Mouse (Mus musculus) ES-E14 (cell line): Measurements from ENCODE around the gene Hmga1b. TPM values are rescaled to one million over a fixed set of nuclear protein-coding genes. Genes with fewer than 3 reads are reported as not detected.

Experiments
- DNase-seq: peaks from one replicate; pipeline ENCODE4 v3.0.0-alpha.2; 2013; ENCODE audit warnings: low read depth, low spot score
- H3K27ac ChIP-seq: 2 replicates; pipeline ENCODE4 v1.5.1; 2012; ENCODE audit warnings: low read depth, mild to moderate bottlenecking, low read length, moderate library complexity, mixed read lengths; ENCODE audit not compliant: poor library complexity, insufficient read depth, severe bottlenecking
- H3K36me3 ChIP-seq: 2 replicates; pipeline ENCODE4 v1.6.1; 2012; ENCODE audit warnings: mild to moderate bottlenecking, low read length, moderate library complexity, mixed read lengths; ENCODE audit not compliant: control insufficient read depth, poor library complexity, insufficient read depth, severe bottlenecking
- H3K4me1 ChIP-seq, 2 experiments: fragments of 150-350 bp in 1 of 2; sonication (generic) in 1 of 2; 2 replicates each; pipeline ENCODE4 v1.6.1; 2012; ENCODE audit warnings: low read length in 2 of 2, mild to moderate bottlenecking in 1 of 2, mixed read lengths in 1 of 2; ENCODE audit not compliant: control insufficient read depth in 2 of 2, insufficient read depth in 2 of 2, poor library complexity in 1 of 2
- H3K4me3 ChIP-seq, 2 experiments: fragments of 150-350 bp in 1 of 2; sonication (generic) in 1 of 2; 2 replicates each; pipeline ENCODE4 v1.5.1; 2012; ENCODE audit warnings: low read length in 2 of 2, low read depth in 1 of 2, mild to moderate bottlenecking in 1 of 2, mixed read lengths in 1 of 2; ENCODE audit not compliant: insufficient read depth in 1 of 2, poor library complexity in 1 of 2, severe bottlenecking in 1 of 2
- H3K9ac ChIP-seq: 2 replicates; pipeline ENCODE4 v1.6.1; 2012; ENCODE audit warnings: low read depth, mild to moderate bottlenecking, low read length, mixed read lengths; ENCODE audit not compliant: poor library complexity, insufficient read depth, severe bottlenecking
- H3K9me3 ChIP-seq: fragments of 150-350 bp; sonication (generic); 2 replicates; pipeline ENCODE4 v1.6.1; 2012; ENCODE audit warnings: low read depth, mild to moderate bottlenecking, low read length; ENCODE audit not compliant: control insufficient read depth, insufficient read depth
- CHD2 ChIP-seq: IDR thresholded peaks from 2 replicates; pipeline ENCODE4 v1.6.1; 2014; ENCODE audit warnings: mild to moderate bottlenecking, low read depth, low read length, inconsistent platforms
- HCFC1 ChIP-seq: IDR thresholded peaks from 2 replicates; pipeline ENCODE4 v1.6.1; 2012; ENCODE audit warnings: low read length, inconsistent platforms, borderline replicate concordance; ENCODE audit not compliant: insufficient read depth
- MAFK ChIP-seq: IDR thresholded peaks from 2 replicates; pipeline ENCODE4 v1.6.1; 2014; ENCODE audit warnings: mild to moderate bottlenecking, low read depth, low read length, inconsistent platforms; ENCODE audit not compliant: insufficient read depth
- ZC3H11A ChIP-seq: IDR thresholded peaks from 2 replicates; pipeline ENCODE4 v1.6.1; 2012; ENCODE audit warnings: low read depth, mild to moderate bottlenecking, inconsistent platforms, low read length, borderline replicate concordance
- ZNF384 ChIP-seq: IDR thresholded peaks from 2 replicates; pipeline ENCODE4 v1.6.1; 2012; ENCODE audit warnings: low read depth, low read length, inconsistent platforms
- in situ Hi-C, 2 experiments: fragments of 600-800 bp; cut with MboI; formaldehyde crosslinking; loops; one replicate each; pipeline ENCODE4 v1.15.1; 2025; ENCODE audit warnings: low sequenced_read_pairs in 2 of 2, inconsistent platforms in 1 of 2; ENCODE audit not compliant: unreplicated experiment in 2 of 2
- total RNA-seq: library from RNA; depleted of rRNA; stranded (reverse); fragments of 300-350 nt; gene quantifications from 2 replicates; pipeline ENCODE4 v1.2.3, GENCODE M21; 2012

The Hmga1b gene
- total RNA-seq, 1 experiment, result 244 TPM

GRCm38 (mm10) chr11:120719242-120719641 lies 43.4 kb upstream of the Hmga1b start:
- H3K9ac ChIP-seq, result no peak overlapping the region
- no peak overlapping the region for H3K4me3 ChIP-seq
- H3K27ac ChIP-seq, result no peak overlapping the region
- peaks cover 14% of the 10 kb centered on the region; the same call in 1 of the 2 replicates for H3K36me3 ChIP-seq
- TF ChIP-seq ZC3H11A (no peak), HCFC1 (no peak), MAFK (no peak), CHD2 (no peak), ZNF384 (no peak)
- peaks cover 0 to 3% of the 10 kb centered on the region in 2 experiments; a peak in 2 of 4 replicates for H3K4me1 ChIP-seq
- DNase-seq, result no peak
- H3K9me3 ChIP-seq, result no peaks in the 10 kb centered on the region
- in situ Hi-C loops, result no loop called here

- no peak for DNase-seq
These were observed 42.7 kb upstream of the Hmga1b start for GRCm38 (mm10) chr11:120719841-120720376.

GRCm38 (mm10) chr11:120720450-120720849 lies 42.1 kb upstream of the Hmga1b start:
- H3K9me3 ChIP-seq, result no peaks in the 10 kb centered on the region
- no peak overlapping the region for H3K27ac ChIP-seq
- H3K4me1 ChIP-seq, result peaks cover 0 to 3% of the 10 kb centered on the region in 2 experiments; a peak in 2 of 4 replicates
- peak; percentile 98 for DNase-seq
- in situ Hi-C loops, result no loop called here
- H3K4me3 ChIP-seq, result peak overlapping the region; percentile 59 to 68
- peak overlapping the region; percentile 38 for H3K9ac ChIP-seq
- H3K36me3 ChIP-seq, result peaks cover 20% of the 10 kb centered on the region
- 0 out of 2 replicates have a peak, but pooled peaks have one; percentile 19 for TF ChIP-seq MAFK
- TF ChIP-seq ZC3H11A, result peak; percentile 97
- no peak for TF ChIP-seq CHD2
- peak; percentile 51; the same call in 1 of the 2 replicates for TF ChIP-seq HCFC1
- TF ChIP-seq ZNF384, result no peak

More at GRCm38 (mm10) chr11:120719841-120720376, 42.7 kb upstream of the Hmga1b start:
- no peak overlapping the region for H3K9ac ChIP-seq
- no peaks in the 10 kb centered on the region for H3K9me3 ChIP-seq
- in situ Hi-C loops, result no loop called here
- peaks cover 0 to 3% of the 10 kb centered on the region in 2 experiments; a peak in 2 of 4 replicates for H3K4me1 ChIP-seq
- TF ChIP-seq ZC3H11A (no peak), MAFK (no peak), ZNF384 (no peak), CHD2 (no peak), HCFC1 (no peak)
- no peak overlapping the region for H3K27ac ChIP-seq
- no peak overlapping the region for H3K4me3 ChIP-seq
- peaks cover 15% of the 10 kb centered on the region; the same call in 1 of the 2 replicates for H3K36me3 ChIP-seq

GRCm38 (mm10) chr11:120721124-120722066 lies 41.2 kb upstream of the Hmga1b start, which contains the start of gene Rac3:
Gene Rac3, plus strand, starts transcription at chr11:120721470.
- Histone ChIP-seq H3K9me3 (no peaks in the 10 kb centered on the region), H3K27ac (no peak within 1 kb of the TSS), H3K36me3 (peaks cover 26% of the 10 kb centered on the region), H3K9ac (peak within 1 kb of the TSS; percentile 56), H3K4me3 (peak within 1 kb of the TSS; percentile 59 to 68), H3K4me1 (peaks cover 0 to 5% of the 10 kb centered on the region in 2 experiments; a peak in 2 of 4 replicates)
- no peak for DNase-seq
- no peak for TF ChIP-seq MAFK
- TF ChIP-seq ZC3H11A, result no peak
- TF ChIP-seq CHD2, result no peak
- no peak for TF ChIP-seq HCFC1
- no peak for TF ChIP-seq ZNF384
- in situ Hi-C loops, result no loop called here
